23 mouse cellular contexts compared by ENCODE assay signal in genomic region chr6:30596230-30596898, GRCm38 (mm10). TPM values are rescaled to one million over a fixed set of nuclear protein-coding genes. Genes with fewer than 3 reads are reported as not detected.
A peak's percentile ranks its signal among the peaks of the same experiment; 100 is the strongest.
DNase-seq lines count a peak whose midpoint lies in the region; ATAC-seq lines count a peak whose summit lies in the region.
"Had no signal": no experiment of that assay in that cellular context is flagged by ENCODE, and none has a peak within 500 bp of the region (broad histone marks: within the 10 kb centered on the region; RNA-seq: fewer than 3 reads in every experiment).

No protein-coding gene starts in this region.

- no peaks in the 10 kb centered on the region for H3K27me3 ChIP-seq in forebrain, embryonic 14.5 days (replicated peaks; ENCODE audit: control insufficient read depth, insufficient read depth, low read length)
- H3K27me3 ChIP-seq in forebrain, embryonic 15.5 days = no peaks in the 10 kb centered on the region
- H3K27me3 ChIP-seq in kidney, embryonic 15.5 days = no peaks in the 10 kb centered on the region
- H3K27me3 ChIP-seq in midbrain, embryonic 13.5 days = no peaks in the 10 kb centered on the region
- H3K27me3 ChIP-seq in midbrain, embryonic 14.5 days (ENCODE audit: control insufficient read depth, insufficient read depth, low read length) = no peaks in the 10 kb centered on the region
- H3K27me3 ChIP-seq in liver, embryonic 12.5 days (replicated peaks) = no peaks in the 10 kb centered on the region
- H3K27me3 ChIP-seq: heart, embryonic 13.5 days; stomach, embryonic 15.5 days had no signal

- peak; percentile 60 for DNase-seq in forebrain, embryonic 14.5 days (ENCODE audit: low spot score)
- no peak for DNase-seq in kidney, adult 11 months
- no peak for DNase-seq in midbrain, embryonic 14.5 days
- no peak for DNase-seq in liver
- DNase-seq: adrenal gland, postnatal 10 days; cerebellum, adult 11 months; cerebellum, postnatal 10 days; kidney, postnatal 25 days; liver, postnatal 0 days; retina, postnatal 1 day; thymus, adult 18-20 months; thymus, postnatal 4 days had no signal

- H3K27ac ChIP-seq in forebrain, embryonic 14.5 days (ENCODE audit: low read depth, low read length) = no peak overlapping the region
- H3K27ac ChIP-seq in forebrain, embryonic 15.5 days (replicated peaks) = no peak overlapping the region
- peak overlapping the region; percentile 68 for H3K27ac ChIP-seq in kidney, embryonic 15.5 days
- H3K27ac ChIP-seq in midbrain, embryonic 13.5 days = 0 out of 2 replicates have a peak overlapping the region, but pooled peaks have one; percentile 25
- H3K27ac ChIP-seq in midbrain, embryonic 14.5 days (replicated peaks; ENCODE audit: low read depth, low read length) = no peak overlapping the region
- H3K27ac ChIP-seq in liver, embryonic 12.5 days = no peak overlapping the region
- H3K27ac ChIP-seq: heart, embryonic 13.5 days; stomach, embryonic 15.5 days had no signal

- no peak for ATAC-seq in forebrain, embryonic 14.5 days
- no peak for ATAC-seq in forebrain, embryonic 15.5 days (replicated peaks)
- no peak for ATAC-seq in kidney, embryonic 15.5 days (replicated peaks; ENCODE audit: low FRiP score)
- ATAC-seq in midbrain, embryonic 13.5 days = no peak
- no peak for ATAC-seq in midbrain, embryonic 14.5 days (ENCODE audit: low FRiP score, low TSS enrichment)
- no peak for ATAC-seq in liver, embryonic 12.5 days
- ATAC-seq: activated CD4-positive, CD25-positive, alpha-beta regulatory T cell, adult 4 months; hindbrain, embryonic 16.5 days; intestine, postnatal 0 days; liver, postnatal 0 days had no signal

- WGBS in forebrain, embryonic 14.5 days = 87% methylated on average over 8 of the region's 8 CpGs
- 75% methylated on average over 8 of the region's 8 CpGs for WGBS in forebrain, embryonic 15.5 days
- 76% methylated on average over 8 of the region's 8 CpGs for WGBS in kidney, embryonic 15.5 days
- WGBS in midbrain, embryonic 13.5 days = 89% methylated on average over 8 of the region's 8 CpGs
- WGBS in midbrain, embryonic 14.5 days = 90% methylated on average over 8 of the region's 8 CpGs
- 73% methylated on average over 8 of the region's 8 CpGs for WGBS in liver, embryonic 12.5 days (ENCODE audit: insufficient replicate concordance)

- no peaks in the 10 kb centered on the region for H3K9me3 ChIP-seq in forebrain, embryonic 14.5 days (replicated peaks; ENCODE audit: control insufficient read depth, low read length)
- H3K9me3 ChIP-seq in forebrain, embryonic 15.5 days = no peaks in the 10 kb centered on the region
- H3K9me3 ChIP-seq in kidney, embryonic 15.5 days (replicated peaks) = no peaks in the 10 kb centered on the region
- H3K9me3 ChIP-seq in midbrain, embryonic 13.5 days = no peaks in the 10 kb centered on the region
- H3K9me3 ChIP-seq in midbrain, embryonic 14.5 days (ENCODE audit: control insufficient read depth, low read length) = no peaks in the 10 kb centered on the region
- H3K9me3 ChIP-seq in liver, embryonic 12.5 days (replicated peaks) = no peaks in the 10 kb centered on the region
- H3K9me3 ChIP-seq: G1E; heart, embryonic 13.5 days; stomach, embryonic 15.5 days had no signal

- H3K36me3 ChIP-seq in forebrain, embryonic 14.5 days (ENCODE audit: control insufficient read depth, insufficient read depth, low read length) = no peaks in the 10 kb centered on the region
- no peaks in the 10 kb centered on the region for H3K36me3 ChIP-seq in forebrain, embryonic 15.5 days
- no peaks in the 10 kb centered on the region for H3K36me3 ChIP-seq in kidney, embryonic 15.5 days
- no peaks in the 10 kb centered on the region for H3K36me3 ChIP-seq in midbrain, embryonic 13.5 days
- H3K36me3 ChIP-seq in midbrain, embryonic 14.5 days (ENCODE audit: control insufficient read depth, insufficient read depth, low read length) = no peaks in the 10 kb centered on the region
- H3K36me3 ChIP-seq in liver, embryonic 12.5 days = no peaks in the 10 kb centered on the region
- H3K36me3 ChIP-seq: G1E; heart, embryonic 13.5 days; stomach, embryonic 15.5 days had no signal

- H3K4me2 ChIP-seq in forebrain, embryonic 14.5 days (ENCODE audit: low read length) = no peak overlapping the region
- no peak overlapping the region for H3K4me2 ChIP-seq in forebrain, embryonic 15.5 days (replicated peaks)
- no peak overlapping the region for H3K4me2 ChIP-seq in kidney, embryonic 15.5 days
- H3K4me2 ChIP-seq in midbrain, embryonic 13.5 days (replicated peaks) = no peak overlapping the region
- no peak overlapping the region for H3K4me2 ChIP-seq in midbrain, embryonic 14.5 days (ENCODE audit: low read length)
- H3K4me2 ChIP-seq in liver, embryonic 12.5 days = no peak overlapping the region
- H3K4me2 ChIP-seq: heart, embryonic 13.5 days; stomach, embryonic 15.5 days had no signal

- no peak overlapping the region for H3K9ac ChIP-seq in forebrain, embryonic 14.5 days (ENCODE audit: low read length)
- H3K9ac ChIP-seq in forebrain, embryonic 15.5 days (replicated peaks) = no peak overlapping the region
- no peak overlapping the region for H3K9ac ChIP-seq in kidney, embryonic 15.5 days
- H3K9ac ChIP-seq in midbrain, embryonic 13.5 days (replicated peaks) = no peak overlapping the region
- H3K9ac ChIP-seq in midbrain, embryonic 14.5 days (replicated peaks; ENCODE audit: low read length) = no peak overlapping the region
- H3K9ac ChIP-seq in liver, embryonic 12.5 days = no peak overlapping the region
- H3K9ac ChIP-seq: heart, embryonic 13.5 days; liver, postnatal 0 days; stomach, embryonic 15.5 days had no signal

- H3K4me3 ChIP-seq in forebrain, embryonic 14.5 days (ENCODE audit: low read depth, low read length) = no peak overlapping the region
- H3K4me3 ChIP-seq in forebrain, embryonic 15.5 days = no peak overlapping the region
- H3K4me3 ChIP-seq in kidney, embryonic 15.5 days (replicated peaks) = no peak overlapping the region
- no peak overlapping the region for H3K4me3 ChIP-seq in midbrain, embryonic 13.5 days (replicated peaks)
- H3K4me3 ChIP-seq in midbrain, embryonic 14.5 days (replicated peaks; ENCODE audit: low read depth, low read length) = no peak overlapping the region
- H3K4me3 ChIP-seq in liver, embryonic 12.5 days = no peak overlapping the region
- H3K4me3 ChIP-seq: heart, embryonic 13.5 days; stomach, embryonic 15.5 days had no signal

- no peaks in the 10 kb centered on the region for H3K4me1 ChIP-seq in forebrain, embryonic 14.5 days (ENCODE audit: control insufficient read depth, insufficient read depth, low read length)
- no peaks in the 10 kb centered on the region for H3K4me1 ChIP-seq in forebrain, embryonic 15.5 days
- H3K4me1 ChIP-seq in kidney, embryonic 15.5 days = peaks cover 43% of the 10 kb centered on the region
- H3K4me1 ChIP-seq in midbrain, embryonic 13.5 days (replicated peaks) = peaks cover 23% of the 10 kb centered on the region
- peaks cover 5% of the 10 kb centered on the region for H3K4me1 ChIP-seq in midbrain, embryonic 14.5 days (ENCODE audit: control insufficient read depth, insufficient read depth, low read length)
- no peaks in the 10 kb centered on the region for H3K4me1 ChIP-seq in liver, embryonic 12.5 days

RNA-seq across cellular contexts. Expression of gene Cpa5, which starts 14.4 kb away (rescaled TPM):
- polyA plus RNA-seq in forebrain, embryonic 14.5 days (2014; fragmentation: Nextera tagmentation; extraction: Ambion mirVana) = 0.10 TPM in 2 replicates
- 0.13 TPM in 1 of 2 replicates, not detected in the other for polyA plus RNA-seq in forebrain, embryonic 15.5 days (2015; fragmentation: Nextera tagmentation; extraction: Ambion mirVana)
- polyA plus RNA-seq in kidney, embryonic 15.5 days (2015; fragmentation: Nextera tagmentation; extraction: Ambion mirVana) = 0.40 and 0.66 TPM in 2 replicates
- polyA plus RNA-seq in midbrain, embryonic 13.5 days (2015; fragmentation: Nextera tagmentation; extraction: Ambion mirVana) = 0.10 TPM in 1 of 2 replicates, not detected in the other
- 0.18 TPM in 1 of 2 replicates, not detected in the other for polyA plus RNA-seq in midbrain, embryonic 14.5 days (2014; fragmentation: Nextera tagmentation; extraction: Ambion mirVana)
- polyA plus RNA-seq in liver, embryonic 12.5 days (2016; fragmentation: Nextera tagmentation; extraction: Ambion mirVana) = 0.11 TPM in 1 of 2 replicates, not detected in the other
- polyA plus RNA-seq: activated CD4-positive, CD25-positive, alpha-beta regulatory T cell, adult 4 months; G1E; intestine, postnatal 0 days; liver, postnatal 0 days; midbrain, postnatal 0 days had no signal

RNA-seq across cellular contexts. Expression of gene Cpa4, which starts 28.2 kb away (rescaled TPM):
- 2.3 and 2.8 TPM in 2 replicates for polyA plus RNA-seq in forebrain, embryonic 14.5 days (2014; fragmentation: Nextera tagmentation; extraction: Ambion mirVana)
- 1.9 and 2.0 TPM in 2 replicates for polyA plus RNA-seq in forebrain, embryonic 15.5 days (2015; fragmentation: Nextera tagmentation; extraction: Ambion mirVana)
- polyA plus RNA-seq in kidney, embryonic 15.5 days (2015; fragmentation: Nextera tagmentation; extraction: Ambion mirVana) = 0.18 and 0.37 TPM in 2 replicates
- 2.4 and 2.5 TPM in 2 replicates for polyA plus RNA-seq in midbrain, embryonic 13.5 days (2015; fragmentation: Nextera tagmentation; extraction: Ambion mirVana)
- polyA plus RNA-seq in midbrain, embryonic 14.5 days (2014; fragmentation: Nextera tagmentation; extraction: Ambion mirVana) = 0.98 and 1.2 TPM in 2 replicates
- polyA plus RNA-seq in liver, embryonic 12.5 days (2016; fragmentation: Nextera tagmentation; extraction: Ambion mirVana) = 0.12 and 0.35 TPM in 2 replicates
- polyA plus RNA-seq: G1E; liver, postnatal 0 days had no signal

RNA-seq across cellular contexts. Expression of gene Cpa1, which starts 42.7 kb away (rescaled TPM):
- polyA plus RNA-seq in forebrain, embryonic 14.5 days (2014; fragmentation: Nextera tagmentation; extraction: Ambion mirVana) = 0.58 and 1.5 TPM in 2 replicates
- 0.48 and 0.61 TPM in 2 replicates for polyA plus RNA-seq in forebrain, embryonic 15.5 days (2015; fragmentation: Nextera tagmentation; extraction: Ambion mirVana)
- polyA plus RNA-seq in kidney, embryonic 15.5 days (2015; fragmentation: Nextera tagmentation; extraction: Ambion mirVana) = 1.8 and 3.0 TPM in 2 replicates
- polyA plus RNA-seq in midbrain, embryonic 13.5 days (2015; fragmentation: Nextera tagmentation; extraction: Ambion mirVana) = 0.63 and 0.79 TPM in 2 replicates
- 0.50 and 0.61 TPM in 2 replicates for polyA plus RNA-seq in midbrain, embryonic 14.5 days (2014; fragmentation: Nextera tagmentation; extraction: Ambion mirVana)
- 0.54 and 0.91 TPM in 2 replicates for polyA plus RNA-seq in liver, embryonic 12.5 days (2016; fragmentation: Nextera tagmentation; extraction: Ambion mirVana)
- polyA plus RNA-seq: activated CD4-positive, CD25-positive, alpha-beta regulatory T cell, adult 4 months; G1E had no signal

RNA-seq across cellular contexts. Expression of gene Cpa2, which starts 55.0 kb away (rescaled TPM):
- 4.5 and 5.4 TPM in 2 replicates for polyA plus RNA-seq in forebrain, embryonic 14.5 days (2014; fragmentation: Nextera tagmentation; extraction: Ambion mirVana)
- polyA plus RNA-seq in forebrain, embryonic 15.5 days (2015; fragmentation: Nextera tagmentation; extraction: Ambion mirVana) = 4.7 and 5.3 TPM in 2 replicates
- polyA plus RNA-seq in kidney, embryonic 15.5 days (2015; fragmentation: Nextera tagmentation; extraction: Ambion mirVana) = 20.2 and 21.5 TPM in 2 replicates
- 7.1 and 8.5 TPM in 2 replicates for polyA plus RNA-seq in midbrain, embryonic 13.5 days (2015; fragmentation: Nextera tagmentation; extraction: Ambion mirVana)
- 8.5 and 8.7 TPM in 2 replicates for polyA plus RNA-seq in midbrain, embryonic 14.5 days (2014; fragmentation: Nextera tagmentation; extraction: Ambion mirVana)
- 0.77 and 1.2 TPM in 2 replicates for polyA plus RNA-seq in liver, embryonic 12.5 days (2016; fragmentation: Nextera tagmentation; extraction: Ambion mirVana)
- polyA plus RNA-seq: G1E had no signal

Comparison
In these comparisons a context has a peak if more than half of its experiments do, and no peak if none do; other contexts are left out.
1. H3K27ac ChIP-seq: peak in kidney, embryonic 15.5 days (single experiment) and midbrain, embryonic 13.5 days (single experiment); none in forebrain, embryonic 14.5 days (single experiment), forebrain, embryonic 15.5 days (single experiment), midbrain, embryonic 14.5 days (single experiment) and liver, embryonic 12.5 days (single experiment).